Mouse (Mus musculus): Measurements from ENCODE around the gene Ajuba. TPM values are rescaled to one million over a fixed set of nuclear protein-coding genes. Genes with fewer than 3 reads are reported as not detected.
A peak's percentile ranks its signal among the peaks of the same experiment; 100 is the strongest.

Gene Ajuba
- total RNA-seq, 1 experiment, result 65.1 TPM

GRCm38 (mm10) chr14:54523600-54523999, 53.8 kb downstream of the Ajuba start:
- Histone ChIP-seq H3K9me3 (ENCODE audit: control insufficient read depth, insufficient read depth, low read depth, low read length) (no peaks in the 10 kb centered on the region), H3K27ac (ENCODE audit: insufficient read depth, low read depth, low read length, poor library complexity, severe bottlenecking) (no peak overlapping the region), H3K9ac (ENCODE audit: insufficient read depth, low read depth, low read length, poor library complexity, severe bottlenecking) (no peak overlapping the region), H3K4me3 (ENCODE audit: insufficient read depth in 1 of 2, low read depth in 1 of 2, low read length in 2 of 2, poor library complexity in 1 of 2, severe bottlenecking in 1 of 2) (no peak overlapping the region), H3K36me3 (ENCODE audit: control insufficient read depth, insufficient read depth, low read length, poor library complexity, severe bottlenecking) (no peaks in the 10 kb centered on the region), H3K4me1 (ENCODE audit: control insufficient read depth in 2 of 2, insufficient read depth in 2 of 2, low read length in 2 of 2, poor library complexity in 1 of 2) (peaks cover 0 to 2% of the 10 kb centered on the region in 2 experiments; a peak in 2 of 4 replicates)
- TF ChIP-seq ZNF384 (IDR thresholded peaks at IDR 0.05; ENCODE audit: low read depth, low read length) (peak; percentile 89), ZC3H11A (IDR thresholded peaks at IDR 0.05; ENCODE audit: borderline replicate concordance, low read depth, low read length) (peak; percentile 28; the same call in 1 of the 2 replicates), CHD2 (IDR thresholded peaks at IDR 0.05; ENCODE audit: low read depth, low read length) (no peak)
- in situ Hi-C loops (cut with MboI; ENCODE audit: low sequenced_read_pairs in 2 of 2, unreplicated experiment in 2 of 2), result loop anchor here in 1 of 2 experiments (25.0 kb wide), 1 partner anchor 636 kb away; no protein-coding TSS in a partner anchor
- DNase-seq (ENCODE audit: low read depth, low spot score), result no peak

Other genes with a start within 250 kb of the Ajuba start
- gene Oxa1l, start 216.7 kb downstream of the Ajuba start, total RNA-seq (2012; rRNA removed), result 28.7 and 62.5 TPM in 2 replicates
- 93.1 and 310 TPM in 2 replicates for gene Slc7a7, start 159.8 kb downstream of the Ajuba start, total RNA-seq (2012; rRNA removed)
- 137 and 272 TPM in 2 replicates for gene Mrpl52, start 150.6 kb downstream of the Ajuba start, total RNA-seq (2012; rRNA removed)
- gene Mmp14, start 145.9 kb downstream of the Ajuba start, total RNA-seq (2012; rRNA removed), result 29.8 and 67.3 TPM in 2 replicates
- 20.8 and 48.1 TPM in 2 replicates for gene Lrp10, start 113.4 kb downstream of the Ajuba start, total RNA-seq (2012; rRNA removed)
- gene Rem2, start 101.5 kb downstream of the Ajuba start, total RNA-seq (2012; rRNA removed), result 0.85 and 1.4 TPM in 2 replicates
- gene Prmt5, start 60.0 kb downstream of the Ajuba start, total RNA-seq (2012; rRNA removed), result 71.4 and 96.2 TPM in 2 replicates
- gene Haus4, start 22.9 kb downstream of the Ajuba start, total RNA-seq (2012; rRNA removed), result 24.5 and 40.3 TPM in 2 replicates
- 4.8 and 6.4 TPM in 2 replicates for gene 4931414P19Rik, start 28.4 kb upstream of the Ajuba start, total RNA-seq (2012; rRNA removed)
- 202 and 317 TPM in 2 replicates for gene Psmb5, start 40.5 kb upstream of the Ajuba start, total RNA-seq (2012; rRNA removed)
- gene Psmb11, start 43.9 kb upstream of the Ajuba start, total RNA-seq (2012; rRNA removed), result 0.11 TPM in 1 of 2 replicates, not detected in the other
- gene Gm17606, start 63.4 kb upstream of the Ajuba start, total RNA-seq (2012; rRNA removed), result not detected in 2 replicates
- 3.2 and 6.3 TPM in 2 replicates for gene Cdh24, start 63.8 kb upstream of the Ajuba start, total RNA-seq (2012; rRNA removed)
- 26.7 and 34.3 TPM in 2 replicates for gene 1700123O20Rik, start 108.7 kb upstream of the Ajuba start, total RNA-seq (2012; rRNA removed)
- gene Acin1, start 109.4 kb upstream of the Ajuba start, total RNA-seq (2012; rRNA removed), result 121 and 196 TPM in 2 replicates
- 0.09 and 0.26 TPM in 2 replicates for gene Gm29776, start 121.3 kb upstream of the Ajuba start, total RNA-seq (2012; rRNA removed)
- 0.26 TPM in 1 of 2 replicates, not detected in the other for gene Cebpe, start 134.6 kb upstream of the Ajuba start, total RNA-seq (2012; rRNA removed)
- 0.36 and 0.48 TPM in 2 replicates for gene Slc7a8, start 204.4 kb upstream of the Ajuba start, total RNA-seq (2012; rRNA removed)
- gene Rnf212b, start 236.6 kb upstream of the Ajuba start, total RNA-seq (2012; rRNA removed), result 1.5 and 1.9 TPM in 2 replicates

Data from ES-E14 (cell line).